Mouse (Mus musculus): Measurements from ENCODE around the gene Vsig2.

DNA sequence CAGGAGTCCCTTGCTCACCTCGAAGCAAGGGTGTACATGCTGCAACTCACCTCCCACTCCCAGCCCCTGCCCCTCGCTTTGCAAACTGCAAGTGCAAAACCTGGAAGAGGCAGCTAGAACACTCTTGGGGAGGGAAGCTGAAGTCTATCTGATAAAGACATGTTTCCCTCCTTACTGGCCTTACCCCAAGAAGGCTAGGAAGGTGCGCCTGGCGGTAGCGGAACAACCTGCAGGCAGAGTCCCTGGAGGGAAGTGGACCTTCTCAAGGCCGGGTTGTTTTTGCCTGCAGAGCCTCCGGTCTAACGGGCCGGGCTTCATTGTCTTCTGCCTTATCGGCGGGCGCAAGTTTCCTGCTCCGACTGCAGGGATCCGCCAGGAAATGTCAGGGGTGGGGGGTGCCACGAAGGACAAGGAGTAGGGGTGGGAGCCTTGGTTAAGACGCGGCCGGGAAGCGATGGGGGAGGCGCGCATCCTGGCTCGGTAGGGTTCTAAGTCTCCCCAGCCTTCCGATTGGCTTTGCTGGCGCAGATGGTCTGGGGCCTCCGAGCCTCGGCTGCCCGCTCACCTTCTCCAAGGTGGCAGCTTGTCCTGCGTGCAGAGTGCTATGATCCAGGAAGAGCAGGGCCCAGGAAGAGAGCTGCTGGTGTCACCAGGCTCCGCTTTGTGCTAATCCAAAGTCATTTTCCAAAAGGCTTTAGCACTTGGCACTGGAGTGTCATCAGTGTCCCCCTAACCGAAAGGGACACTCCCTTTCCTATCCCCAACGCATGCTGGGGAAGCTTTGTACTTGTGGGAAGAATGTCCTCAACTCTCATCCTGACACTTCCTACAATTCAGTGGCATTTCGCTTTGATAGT, 8.8 kb upstream of the Vsig2 start:
- TF ChIP-seq CTCF (conservative IDR thresholded peaks at IDR 0.05; ENCODE audit: insufficient read depth, insufficient read length, low read depth, low read length) = peak; percentile 55
- TF ChIP-seq POLR2A (IDR thresholded peaks at IDR 0.05; ENCODE audit: low read depth, low read length) = no peak
